Mouse (Mus musculus): ENCODE measurements at regions not wholly inside any gene's neighbourhood (a gene's known extent, or its start where the extent isn't known, plus 50 kb on each side); places are given as distances from the start of the nearest gene placed in this dataset.
"Not testable (repeated sequence)": the region's sequence is repeated elsewhere in the genome, so short reads cannot be mapped to it uniquely, and the experiment has no call there.

GRCm38 (mm10) chr10:38704762-38705130 lies 116.8 kb downstream of the Rfpl4b start:
- DNase-seq (ENCODE audit: low spot score in 2 of 2): not testable (repeated sequence)

GRCm38 (mm10) chr10:38703954-38704761 lies 117.4 kb downstream of the Rfpl4b start:
- no peak for DNase-seq (ENCODE audit: low spot score in 2 of 2)

- no peak for DNase-seq (ENCODE audit: low spot score in 2 of 2)
These were observed 144.1 kb downstream of the Rfpl4b start for GRCm38 (mm10) chr10:38677453-38677852.

GRCm38 (mm10) chr10:38668610-38669009 lies 153.0 kb downstream of the Rfpl4b start:
- DNase-seq (ENCODE audit: low spot score in 2 of 2): no peak

GRCm38 (mm10) chr10:38667841-38668240 lies 153.7 kb downstream of the Rfpl4b start:
- no peak for DNase-seq (ENCODE audit: low spot score in 2 of 2)

GRCm38 (mm10) chr10:38635695-38636094 lies 185.9 kb downstream of the Rfpl4b start:
- DNase-seq (ENCODE audit: low spot score in 2 of 2): peak in 1 of 2 experiments; percentile 0

GRCm38 (mm10) chr10:38629907-38630505 lies 191.6 kb downstream of the Rfpl4b start:
- DNase-seq (ENCODE audit: low spot score in 2 of 2): no peak

GRCm38 (mm10) chr10:38623399-38623798 lies 198.2 kb downstream of the Rfpl4b start:
- DNase-seq (ENCODE audit: low spot score in 2 of 2): no peak

- no peak for DNase-seq (ENCODE audit: low spot score in 2 of 2)
These were observed 211.7 kb downstream of the Rfpl4b start for GRCm38 (mm10) chr10:38609606-38610510.

- no peak for DNase-seq (ENCODE audit: low spot score in 2 of 2)
These were observed 235.5 kb downstream of the Rfpl4b start for GRCm38 (mm10) chr10:38586061-38586460.

GRCm38 (mm10) chr10:38575726-38576125 lies 245.9 kb downstream of the Rfpl4b start:
- no peak for DNase-seq (ENCODE audit: low spot score in 2 of 2)

GRCm38 (mm10) chr10:38573728-38574127 lies 247.9 kb downstream of the Rfpl4b start:
- DNase-seq (ENCODE audit: low spot score in 2 of 2): no peak

- no peak for DNase-seq (ENCODE audit: low spot score in 2 of 2)
These were observed 248.4 kb downstream of the Rfpl4b start for GRCm38 (mm10) chr10:38573146-38573545.

GRCm38 (mm10) chr10:38567270-38567669 lies 254.3 kb downstream of the Rfpl4b start:
- DNase-seq (ENCODE audit: low spot score in 2 of 2): no peak

- no peak for DNase-seq (ENCODE audit: low spot score in 2 of 2)
These were observed 255.2 kb downstream of the Rfpl4b start for GRCm38 (mm10) chr10:38566361-38566760.

GRCm38 (mm10) chr10:38555040-38555439 lies 266.5 kb downstream of the Rfpl4b start:
- no peak for DNase-seq (ENCODE audit: low spot score in 2 of 2)

- no peak for DNase-seq (ENCODE audit: low spot score in 2 of 2)
These were observed 267.6 kb downstream of the Rfpl4b start for GRCm38 (mm10) chr10:38553688-38554680.

- DNase-seq (ENCODE audit: low spot score in 2 of 2): no peak
These were observed 268.3 kb downstream of the Rfpl4b start for GRCm38 (mm10) chr10:38553326-38553687.

GRCm38 (mm10) chr10:38552350-38553076 lies 269.1 kb downstream of the Rfpl4b start:
- DNase-seq (ENCODE audit: low spot score in 2 of 2): no peak

- no peak for DNase-seq (ENCODE audit: low spot score in 2 of 2)
These were observed 281.5 kb downstream of the Rfpl4b start for GRCm38 (mm10) chr10:38540031-38540430.

All from natural killer cell, adult 2 months (primary cell).